Mouse (Mus musculus) cerebellum, adult 9-11 months (tissue): ENCODE measurements around the gene Stpg1.

Experiments used
- DNase-seq: peaks from one replicate; pipeline ENCODE4 v3.0.0; 2022

The Stpg1 gene

GRCm38 (mm10) chr4:135514925-135515324, 20.3 kb downstream of the Stpg1 start:
- DNase-seq = no peak

- DNase-seq = peak; percentile 25
Measured at GRCm38 (mm10) chr4:135516351-135517316, 22.0 kb downstream of the Stpg1 start.

- DNase-seq = no peak
Measured at GRCm38 (mm10) chr4:135518135-135518534, 23.5 kb downstream of the Stpg1 start.

GRCm38 (mm10) chr4:135520421-135520820, 25.8 kb downstream of the Stpg1 start:
- DNase-seq = no peak

GRCm38 (mm10) chr4:135523939-135524338, 29.3 kb downstream of the Stpg1 start:
- no peak for DNase-seq

- no peak for DNase-seq
Measured at GRCm38 (mm10) chr4:135525057-135525456, 30.5 kb downstream of the Stpg1 start.

GRCm38 (mm10) chr4:135526039-135526710, 31.6 kb downstream of the Stpg1 start:
- no peak for DNase-seq

- no peak for DNase-seq
Measured at GRCm38 (mm10) chr4:135530270-135530669, 35.7 kb downstream of the Stpg1 start.

- no peak for DNase-seq
Measured at GRCm38 (mm10) chr4:135531236-135531635, 36.6 kb downstream of the Stpg1 start.

GRCm38 (mm10) chr4:135531771-135532613, 37.4 kb downstream of the Stpg1 start:
- no peak for DNase-seq

- DNase-seq = no peak
Measured at GRCm38 (mm10) chr4:135533001-135533400, 38.4 kb downstream of the Stpg1 start.

GRCm38 (mm10) chr4:135535021-135535420, 40.4 kb downstream of the Stpg1 start:
- no peak for DNase-seq

GRCm38 (mm10) chr4:135539056-135539455, 44.5 kb downstream of the Stpg1 start:
- no peak for DNase-seq

- DNase-seq = no peak
Measured at GRCm38 (mm10) chr4:135540057-135540456, 45.5 kb downstream of the Stpg1 start.

GRCm38 (mm10) chr4:135544284-135544683, 49.7 kb downstream of the Stpg1 start:
- DNase-seq = no peak

GRCm38 (mm10) chr4:135545080-135545511, 50.5 kb downstream of the Stpg1 start:
- no peak for DNase-seq

- DNase-seq = no peak
Measured at GRCm38 (mm10) chr4:135546008-135546407, 51.4 kb downstream of the Stpg1 start.

- no peak for DNase-seq
Measured at GRCm38 (mm10) chr4:135546793-135547192, 52.2 kb downstream of the Stpg1 start.

GRCm38 (mm10) chr4:135547551-135547950, 53.0 kb downstream of the Stpg1 start:
- DNase-seq = no peak

- no peak for DNase-seq
Measured at GRCm38 (mm10) chr4:135548108-135548507, 53.5 kb downstream of the Stpg1 start.

- no peak for DNase-seq
Measured at GRCm38 (mm10) chr4:135548521-135549077, 54.0 kb downstream of the Stpg1 start.

GRCm38 (mm10) chr4:135549323-135549722, 54.7 kb downstream of the Stpg1 start:
- DNase-seq = no peak

- no peak for DNase-seq
Measured at GRCm38 (mm10) chr4:135563794-135564193, 69.2 kb downstream of the Stpg1 start.
